Mouse (Mus musculus): ENCODE measurements around the gene Arhgap19. TPM values are rescaled to one million over a fixed set of nuclear protein-coding genes. Genes with fewer than 3 reads are reported as not detected.

The Arhgap19 gene
- polyA plus RNA-seq, 1 experiment from 2014 or later = 13.6 TPM

DNA sequence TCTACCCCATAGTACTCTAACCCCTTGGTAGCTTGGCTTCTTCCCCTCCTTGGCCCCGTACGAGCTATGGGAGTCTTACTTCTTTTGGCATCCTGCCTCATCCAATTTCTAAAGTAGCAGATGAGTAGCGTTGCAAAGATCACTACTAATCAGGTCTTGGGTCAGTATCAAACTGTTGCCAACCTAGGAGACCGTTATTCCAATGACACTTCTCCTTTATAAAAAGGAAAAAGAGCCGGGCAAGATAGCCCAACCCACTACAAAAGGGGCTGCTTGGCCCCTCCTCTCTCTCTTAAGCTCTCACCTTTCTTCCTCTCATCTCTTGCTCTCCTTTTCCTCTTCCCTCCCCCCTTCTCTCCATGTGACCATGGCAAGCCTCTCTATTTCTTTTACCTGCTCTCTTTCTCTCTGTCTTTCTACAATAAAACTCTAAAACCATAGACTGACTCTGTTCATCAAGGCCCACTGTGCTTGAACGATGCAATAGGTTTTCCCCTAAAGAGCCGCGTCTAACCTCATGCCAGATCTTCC lies 6.3 kb upstream of the Arhgap19 start:
- ATAC-seq (replicated peaks; ENCODE audit: extremely low read depth, insufficient read depth, low FRiP score) = no peak
- no peak overlapping the region for H3K4me3 ChIP-seq (ENCODE audit: low read length)
- no peaks in the 10 kb centered on the region for H3K27me3 ChIP-seq (ENCODE audit: control insufficient read depth, insufficient read depth, low read length)
- no peaks in the 10 kb centered on the region for H3K36me3 ChIP-seq (ENCODE audit: control insufficient read depth, insufficient read depth)
- no peak overlapping the region for H3K27ac ChIP-seq (ENCODE audit: low read length)
- no peak overlapping the region for H3K4me2 ChIP-seq (ENCODE audit: low read depth, low read length)
- H3K4me1 ChIP-seq (ENCODE audit: control insufficient read depth, insufficient read depth, low read length) = no peaks in the 10 kb centered on the region
- 73% methylated on average over 8 of the region's 8 CpGs for WGBS
- peaks cover 5% of the 10 kb centered on the region for H3K9me3 ChIP-seq (replicated peaks; ENCODE audit: control insufficient read depth, low read length)
- no peak overlapping the region for H3K9ac ChIP-seq (ENCODE audit: low read length)

DNA sequence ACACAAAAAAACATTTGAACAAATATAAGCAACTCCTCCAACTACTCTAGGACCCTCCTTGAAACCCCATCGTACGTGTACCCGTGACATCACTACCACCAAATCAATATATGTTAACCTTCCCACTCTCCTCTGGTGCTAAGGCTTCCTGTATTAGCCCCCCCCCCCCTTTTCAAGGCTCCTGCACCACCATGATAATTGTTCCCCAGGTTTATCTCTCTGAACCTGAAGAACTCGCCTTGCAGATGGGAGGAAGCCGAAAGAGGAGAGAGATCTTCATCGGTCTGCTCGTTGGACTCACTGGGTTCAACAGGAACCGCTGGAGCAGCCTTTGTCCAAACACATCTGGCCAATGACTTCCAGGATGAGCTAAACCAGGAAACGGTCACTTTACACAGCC lies 5.7 kb upstream of the Arhgap19 start:
- Histone ChIP-seq H3K27ac (ENCODE audit: low read length) (no peak overlapping the region), H3K36me3 (ENCODE audit: control insufficient read depth, insufficient read depth) (no peaks in the 10 kb centered on the region), H3K4me2 (ENCODE audit: low read depth, low read length) (no peak overlapping the region), H3K9ac (ENCODE audit: low read length) (no peak overlapping the region), H3K4me3 (ENCODE audit: low read length) (no peak overlapping the region), H3K4me1 (ENCODE audit: control insufficient read depth, insufficient read depth, low read length) (peaks cover under 1% of the 10 kb centered on the region), H3K27me3 (ENCODE audit: control insufficient read depth, insufficient read depth, low read length) (no peaks in the 10 kb centered on the region), H3K9me3 (replicated peaks; ENCODE audit: control insufficient read depth, low read length) (peaks cover 5% of the 10 kb centered on the region)
- no peak for ATAC-seq (replicated peaks; ENCODE audit: extremely low read depth, insufficient read depth, low FRiP score)
- WGBS = 78% methylated on average over 9 of the region's 9 CpGs

DNA sequence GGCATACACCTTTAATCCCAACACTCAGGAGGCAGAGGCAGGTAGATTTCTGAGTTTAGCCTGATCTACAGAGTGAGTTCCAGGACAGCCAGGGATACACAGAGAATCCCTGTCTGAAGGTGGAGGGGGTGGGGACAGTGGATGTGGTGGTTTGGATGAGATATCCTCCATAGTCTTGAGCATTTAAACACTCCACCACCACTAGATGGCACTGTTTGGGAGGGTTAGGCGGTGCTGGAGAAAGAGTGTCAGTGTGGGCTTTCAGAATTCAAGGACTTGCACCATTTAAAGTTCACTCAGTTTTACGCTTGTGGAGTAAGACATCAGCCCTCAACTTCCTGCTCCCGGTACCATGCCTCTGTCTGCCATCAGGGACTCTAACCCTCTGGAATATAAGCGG lies 4.0 kb upstream of the Arhgap19 start:
- Histone ChIP-seq H3K4me1 (ENCODE audit: control insufficient read depth, insufficient read depth, low read length) (peaks cover 5% of the 10 kb centered on the region), H3K9ac (ENCODE audit: low read length) (no peak overlapping the region), H3K27me3 (ENCODE audit: control insufficient read depth, insufficient read depth, low read length) (no peaks in the 10 kb centered on the region), H3K27ac (ENCODE audit: low read length) (no peak overlapping the region), H3K36me3 (ENCODE audit: control insufficient read depth, insufficient read depth) (no peaks in the 10 kb centered on the region), H3K4me2 (ENCODE audit: low read depth, low read length) (no peak overlapping the region), H3K4me3 (ENCODE audit: low read length) (no peak overlapping the region), H3K9me3 (replicated peaks; ENCODE audit: control insufficient read depth, low read length) (peaks cover 5% of the 10 kb centered on the region)
- 88% methylated on average over 4 of the region's 4 CpGs for WGBS
- no peak for ATAC-seq (replicated peaks; ENCODE audit: extremely low read depth, insufficient read depth, low FRiP score)

DNA sequence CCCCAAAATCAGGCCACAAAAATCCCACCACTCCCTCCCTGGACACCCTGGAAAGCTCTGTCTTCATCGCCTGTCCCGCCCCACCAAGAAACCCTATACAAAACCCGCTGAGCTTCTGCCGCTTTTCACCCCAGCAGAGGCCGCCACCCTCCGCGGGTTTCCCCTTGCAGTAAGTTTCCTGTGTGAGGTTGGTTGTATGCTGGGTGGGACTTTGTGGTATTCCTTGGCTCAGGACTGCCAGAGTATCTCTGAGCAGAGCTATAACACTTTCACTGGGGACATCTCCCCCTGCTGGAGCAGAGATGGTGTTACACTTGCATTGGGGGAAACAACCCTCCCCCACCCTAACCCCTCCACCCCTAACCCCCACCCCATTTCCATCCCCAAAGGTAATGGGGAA lies 1.5 kb upstream of the Arhgap19 start:
- no peak for ATAC-seq (replicated peaks; ENCODE audit: extremely low read depth, insufficient read depth, low FRiP score)
- 50% methylated on average over 7 of the region's 7 CpGs for WGBS
- Histone ChIP-seq H3K36me3 (ENCODE audit: control insufficient read depth, insufficient read depth) (no peaks in the 10 kb centered on the region), H3K9ac (ENCODE audit: low read length) (no peak overlapping the region), H3K27me3 (ENCODE audit: control insufficient read depth, insufficient read depth, low read length) (no peaks in the 10 kb centered on the region), H3K4me1 (ENCODE audit: control insufficient read depth, insufficient read depth, low read length) (peaks cover 12% of the 10 kb centered on the region), H3K4me2 (ENCODE audit: low read depth, low read length) (no peak overlapping the region), H3K27ac (ENCODE audit: low read length) (no peak overlapping the region), H3K4me3 (ENCODE audit: low read length) (no peak overlapping the region), H3K9me3 (replicated peaks; ENCODE audit: control insufficient read depth, low read length) (peaks cover 5% of the 10 kb centered on the region)

DNA sequence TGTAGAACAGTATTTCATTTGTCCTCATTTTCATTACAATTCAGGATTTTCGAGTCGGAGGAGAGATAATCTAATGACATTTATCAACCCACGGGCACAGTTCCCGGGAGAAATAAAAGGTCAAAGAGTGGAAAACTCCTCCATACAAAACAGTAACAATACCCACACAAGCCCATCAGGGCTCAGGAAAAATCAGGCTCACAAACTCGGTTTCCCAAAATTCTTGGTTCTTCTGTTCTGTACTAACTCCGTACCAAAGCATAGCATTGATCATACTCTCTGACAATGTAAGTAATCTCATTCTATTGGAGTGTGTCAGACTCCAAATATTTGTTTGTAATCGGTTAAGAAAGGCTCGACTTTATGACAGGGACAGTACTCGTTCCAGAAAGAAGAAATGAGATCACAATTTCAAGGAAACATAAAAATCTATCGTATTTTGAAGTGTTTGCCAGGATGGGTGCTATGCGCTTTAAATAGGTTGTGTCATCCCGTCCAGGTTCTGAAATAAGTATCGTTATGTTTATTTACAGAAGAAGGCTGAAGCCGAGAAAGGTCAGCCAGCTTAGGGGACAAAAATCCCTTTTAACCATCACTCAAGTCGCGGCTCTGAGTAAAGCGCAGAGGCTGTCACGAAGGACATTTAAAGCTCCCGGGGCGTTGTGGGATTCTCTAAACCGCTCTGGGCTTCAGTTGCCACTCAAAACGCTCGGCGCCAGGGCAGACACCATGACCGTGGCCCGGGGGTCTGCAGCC lies 683 bp downstream of the Arhgap19 start:
- peaks cover 5% of the 10 kb centered on the region for H3K9me3 ChIP-seq (replicated peaks; ENCODE audit: control insufficient read depth, low read length)

DNA sequence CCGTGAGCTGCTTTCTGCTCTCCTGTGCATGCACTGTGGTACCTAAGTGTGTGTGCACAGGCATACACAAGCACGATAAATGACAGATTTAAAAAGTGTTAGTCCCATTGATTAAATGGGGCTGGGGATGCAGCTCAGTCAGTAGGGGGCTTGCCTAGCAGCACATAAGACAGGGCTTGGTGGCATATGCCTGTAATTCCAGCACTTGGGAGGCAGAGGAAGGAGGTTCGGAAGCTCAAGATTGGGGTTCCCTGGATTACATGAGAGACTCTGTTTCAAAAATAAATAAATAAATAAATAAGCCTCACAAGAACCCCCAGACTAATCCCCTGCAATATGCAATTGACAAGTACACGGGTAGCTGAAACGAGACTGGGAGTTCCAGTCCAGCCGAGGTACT lies 1.4 kb downstream of the Arhgap19 start:
- H3K27me3 ChIP-seq (ENCODE audit: control insufficient read depth, insufficient read depth, low read length) = no peaks in the 10 kb centered on the region
- H3K27ac ChIP-seq (ENCODE audit: low read length) = no peak overlapping the region
- H3K9me3 ChIP-seq (replicated peaks; ENCODE audit: control insufficient read depth, low read length) = no peaks in the 10 kb centered on the region; the same call in 1 of the 2 replicates
- H3K4me1 ChIP-seq (ENCODE audit: control insufficient read depth, insufficient read depth, low read length) = peaks cover 12% of the 10 kb centered on the region
- H3K4me2 ChIP-seq (ENCODE audit: low read depth, low read length) = peak overlapping the region; percentile 90
- 44% methylated on average over 6 of the region's 6 CpGs for WGBS
- no peaks in the 10 kb centered on the region for H3K36me3 ChIP-seq (ENCODE audit: control insufficient read depth, insufficient read depth)
- H3K9ac ChIP-seq (ENCODE audit: low read length) = peak overlapping the region; percentile 93; the same call in 1 of the 2 replicates
- ATAC-seq (replicated peaks; ENCODE audit: extremely low read depth, insufficient read depth, low FRiP score) = no peak
- peak overlapping the region; percentile 97 for H3K4me3 ChIP-seq (ENCODE audit: low read length)

More for the DNA sequence above, 683 bp downstream of the Arhgap19 start:
- no peaks in the 10 kb centered on the region for H3K36me3 ChIP-seq (ENCODE audit: control insufficient read depth, insufficient read depth)
- H3K4me2 ChIP-seq (ENCODE audit: low read depth, low read length) = peak overlapping the region; percentile 90
- WGBS = 4% methylated on average over 26 of the region's 26 CpGs
- peak overlapping the region; percentile 76 for H3K27ac ChIP-seq (ENCODE audit: low read length)
- peaks cover 12% of the 10 kb centered on the region for H3K4me1 ChIP-seq (ENCODE audit: control insufficient read depth, insufficient read depth, low read length)
- peak overlapping the region; percentile 93 for H3K9ac ChIP-seq (ENCODE audit: low read length)
- no peak for ATAC-seq (replicated peaks; ENCODE audit: extremely low read depth, insufficient read depth, low FRiP score)
- H3K4me3 ChIP-seq (ENCODE audit: low read length) = peak overlapping the region; percentile 97
- H3K27me3 ChIP-seq (ENCODE audit: control insufficient read depth, insufficient read depth, low read length) = no peaks in the 10 kb centered on the region

DNA sequence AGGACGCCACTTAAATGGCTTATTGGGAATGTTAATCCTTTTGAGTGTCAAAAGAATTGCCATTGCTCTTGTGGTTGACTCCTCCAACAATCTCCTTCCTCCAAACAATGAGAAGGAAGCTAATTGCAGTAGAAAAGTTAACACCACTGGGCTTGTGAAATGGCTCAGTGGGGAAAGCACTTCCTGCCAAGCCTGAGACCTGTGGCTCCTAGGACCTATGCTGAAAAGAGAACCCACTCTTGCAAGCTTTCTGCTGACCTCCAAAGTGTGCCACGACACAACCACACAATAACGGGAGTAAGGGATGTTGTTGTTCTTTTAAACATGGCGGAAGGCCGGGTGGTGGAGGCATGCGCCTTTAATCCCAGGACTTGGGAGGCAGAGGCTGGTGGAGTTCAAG lies 4.3 kb downstream of the Arhgap19 start:
- no peaks in the 10 kb centered on the region for H3K9me3 ChIP-seq (replicated peaks; ENCODE audit: control insufficient read depth, low read length)
- WGBS = 88% methylated on average over 6 of the region's 6 CpGs
- no peak overlapping the region for H3K27ac ChIP-seq (ENCODE audit: low read length)
- no peaks in the 10 kb centered on the region for H3K27me3 ChIP-seq (ENCODE audit: control insufficient read depth, insufficient read depth, low read length)
- H3K4me3 ChIP-seq (ENCODE audit: low read length) = no peak overlapping the region
- no peaks in the 10 kb centered on the region for H3K36me3 ChIP-seq (ENCODE audit: control insufficient read depth, insufficient read depth)
- no peak for ATAC-seq (replicated peaks; ENCODE audit: extremely low read depth, insufficient read depth, low FRiP score)
- no peak overlapping the region for H3K4me2 ChIP-seq (ENCODE audit: low read depth, low read length)
- peaks cover 12% of the 10 kb centered on the region for H3K4me1 ChIP-seq (ENCODE audit: control insufficient read depth, insufficient read depth, low read length)
- no peak overlapping the region for H3K9ac ChIP-seq (ENCODE audit: low read length)

DNA sequence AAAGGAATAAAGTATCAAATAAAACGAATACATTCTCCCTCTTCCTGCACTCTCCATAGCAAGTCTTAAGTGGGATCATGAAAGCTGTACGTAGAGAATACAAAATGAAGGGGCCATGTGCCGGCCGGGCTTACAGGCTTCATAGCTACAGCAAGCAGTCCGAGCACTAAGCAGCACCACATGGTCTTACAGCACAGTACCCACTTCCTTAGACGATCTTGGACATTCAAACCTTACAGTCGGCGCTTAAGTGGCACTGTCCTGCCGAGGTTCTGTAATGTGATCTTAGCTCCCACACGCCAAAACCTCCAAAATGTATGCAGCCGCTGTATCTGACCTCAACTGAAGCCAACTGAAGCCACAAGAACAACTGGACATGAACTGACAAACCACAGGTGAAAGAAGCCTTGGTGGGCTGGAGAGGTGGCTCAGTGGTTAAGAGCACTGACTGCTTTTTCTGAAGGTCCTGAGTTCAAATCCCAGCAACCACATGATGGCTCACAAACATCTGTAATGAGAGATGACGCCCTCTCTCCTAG lies 5.0 kb downstream of the Arhgap19 start:
- ATAC-seq (replicated peaks; ENCODE audit: extremely low read depth, insufficient read depth, low FRiP score) = no peak
- Histone ChIP-seq H3K4me1 (ENCODE audit: control insufficient read depth, insufficient read depth, low read length) (peaks cover 7% of the 10 kb centered on the region), H3K27ac (ENCODE audit: low read length) (no peak overlapping the region), H3K4me2 (ENCODE audit: low read depth, low read length) (no peak overlapping the region), H3K9me3 (replicated peaks; ENCODE audit: control insufficient read depth, low read length) (no peaks in the 10 kb centered on the region), H3K27me3 (ENCODE audit: control insufficient read depth, insufficient read depth, low read length) (no peaks in the 10 kb centered on the region), H3K36me3 (ENCODE audit: control insufficient read depth, insufficient read depth) (no peaks in the 10 kb centered on the region), H3K9ac (ENCODE audit: low read length) (no peak overlapping the region), H3K4me3 (ENCODE audit: low read length) (no peak overlapping the region)
- WGBS = 82% methylated on average over 12 of the region's 12 CpGs

DNA sequence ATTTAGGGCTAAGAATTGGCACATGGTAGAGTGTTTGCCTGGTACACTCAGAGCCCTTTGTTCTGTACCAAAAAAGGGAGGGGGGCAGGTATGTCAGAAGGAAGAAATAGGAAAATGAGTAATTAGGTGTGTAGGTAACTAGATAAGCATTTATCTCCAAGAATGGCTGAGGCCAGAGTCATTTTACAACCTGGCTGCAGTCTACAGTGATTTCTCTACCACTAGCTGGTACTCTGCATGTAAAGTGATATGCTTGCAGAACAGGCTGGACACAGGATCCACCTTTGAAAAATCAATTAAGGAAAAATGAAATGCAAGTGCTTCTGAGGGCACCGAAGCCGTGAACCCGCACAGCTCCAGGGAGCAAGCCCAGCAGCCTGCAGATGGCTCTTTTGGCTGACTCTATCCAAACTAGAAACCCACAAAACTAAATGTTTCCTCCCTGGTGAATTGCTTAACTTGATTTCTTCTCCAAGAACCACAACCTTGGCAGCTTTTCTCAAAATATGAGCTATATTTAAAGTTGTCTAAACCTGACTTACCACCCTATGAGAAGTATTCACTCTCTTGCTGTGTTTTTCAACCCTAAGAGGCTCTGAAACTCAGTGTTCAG lies 5.6 kb downstream of the Arhgap19 start:
- 82% methylated on average over 3 of the region's 3 CpGs for WGBS
- Histone ChIP-seq H3K27ac (ENCODE audit: low read length) (no peak overlapping the region), H3K36me3 (ENCODE audit: control insufficient read depth, insufficient read depth) (0 out of 2 replicates have a peak, but pooled peaks cover 4% of the 10 kb centered on the region), H3K4me2 (ENCODE audit: low read depth, low read length) (no peak overlapping the region), H3K27me3 (ENCODE audit: control insufficient read depth, insufficient read depth, low read length) (no peaks in the 10 kb centered on the region), H3K9ac (ENCODE audit: low read length) (no peak overlapping the region), H3K4me3 (ENCODE audit: low read length) (no peak overlapping the region), H3K9me3 (replicated peaks; ENCODE audit: control insufficient read depth, low read length) (no peaks in the 10 kb centered on the region), H3K4me1 (ENCODE audit: control insufficient read depth, insufficient read depth, low read length) (peaks cover 7% of the 10 kb centered on the region)
- no peak for ATAC-seq (replicated peaks; ENCODE audit: extremely low read depth, insufficient read depth, low FRiP score)

Data from heart, embryonic 16.5 days (tissue).